Mouse (Mus musculus): ENCODE data around the gene Mief1.

Mief1 gene

GRCm38 (mm10) chr15:80233733-80234509 is at the start of gene Mief1:
TSS of gene Mief1 (plus strand) at chr15:80234018.
- peak; percentile 99 for DNase-seq

DNA sequence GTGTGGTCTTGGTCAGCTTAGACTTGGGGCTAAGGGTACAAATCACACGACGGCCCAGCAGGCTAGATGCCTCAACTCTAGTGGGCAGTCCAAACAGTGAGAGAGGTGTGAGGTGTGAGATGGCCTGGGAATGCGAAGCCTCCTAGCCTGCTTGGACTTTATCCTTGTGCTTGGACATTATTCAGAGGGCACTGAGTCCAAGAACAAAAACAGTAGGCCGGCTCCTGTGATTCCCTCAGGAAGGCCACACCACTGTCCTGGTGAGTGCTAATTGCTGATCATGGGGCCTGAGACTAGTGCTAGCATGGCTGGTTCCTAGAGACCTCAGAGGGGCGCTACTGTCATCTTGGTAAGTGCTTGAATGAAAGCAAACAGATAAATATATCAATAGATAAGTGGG is 44.9 kb upstream of the Mief1 start:
- DNase-seq: no peak

GRCm38 (mm10) chr15:80190075-80190474 is 43.7 kb upstream of the Mief1 start:
- DNase-seq: no peak

DNA sequence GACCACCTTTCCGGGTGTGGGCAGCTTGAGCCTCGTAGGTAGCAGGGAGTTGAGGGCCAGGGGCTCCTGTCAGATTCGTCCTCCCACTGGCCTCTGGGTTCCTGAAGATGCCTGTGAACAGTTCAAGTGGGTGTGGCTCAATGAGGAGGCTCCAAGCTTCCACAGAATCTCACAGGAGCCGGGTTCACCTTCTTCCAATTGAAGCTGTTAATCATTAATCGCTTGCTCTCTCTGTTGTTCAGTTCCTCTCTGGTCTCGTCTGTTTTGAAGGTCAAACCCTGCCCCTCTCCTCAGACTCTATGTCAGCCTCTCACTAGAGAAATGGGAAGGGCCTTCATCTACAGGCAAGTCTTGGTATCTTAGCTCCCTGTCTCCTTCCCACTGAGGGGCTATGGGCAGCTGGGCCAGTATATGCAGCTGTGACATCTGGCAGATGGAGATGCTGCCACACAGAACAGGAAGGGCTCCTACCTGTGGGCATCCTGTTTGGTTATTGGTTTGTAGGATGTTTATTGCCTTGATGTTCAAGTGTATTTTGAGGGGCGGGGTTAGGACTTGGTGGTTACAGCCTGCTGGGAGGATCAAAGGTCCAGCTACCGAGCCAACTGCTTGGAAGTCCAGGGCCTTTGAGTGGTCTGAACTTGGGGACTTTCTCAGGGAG is 42.1 kb upstream of the Mief1 start:
- DNase-seq: no peak

DNA sequence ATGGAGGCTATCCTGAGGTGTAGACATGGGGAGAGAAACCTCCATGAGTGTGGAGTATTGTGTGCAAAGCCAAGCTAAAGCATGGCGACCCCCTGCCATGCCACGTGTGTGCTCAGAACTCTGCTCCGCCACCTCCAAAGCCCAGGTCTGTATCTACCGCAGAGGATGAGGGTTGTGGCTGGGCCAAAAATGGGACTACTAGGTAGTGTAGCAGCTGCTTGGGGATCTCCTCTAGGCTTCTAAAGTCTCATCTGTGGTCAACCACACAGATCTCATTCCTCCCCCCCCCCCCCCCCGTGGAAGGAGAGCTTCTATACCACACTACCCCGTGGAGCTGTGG is 41.6 kb upstream of the Mief1 start:
- no peak for DNase-seq

DNA sequence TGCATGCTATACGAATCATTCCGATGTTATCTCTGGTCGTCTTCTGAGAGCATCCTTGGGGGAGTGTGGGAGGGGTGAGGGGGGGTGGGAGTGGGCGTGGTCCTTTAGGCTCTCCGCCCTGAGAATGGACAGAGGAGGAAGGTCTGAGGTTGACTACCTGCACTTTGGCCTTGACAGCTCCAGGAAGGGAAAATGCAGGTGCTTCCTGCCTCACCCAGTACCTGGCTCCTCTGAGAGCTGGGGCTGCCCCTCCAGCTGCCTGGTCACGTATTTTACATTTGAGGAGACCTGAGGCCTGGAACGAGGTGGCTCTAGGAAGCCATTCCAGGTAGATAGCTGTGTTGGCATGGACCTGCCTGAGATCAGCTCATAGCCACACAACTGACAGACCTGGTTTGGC is 41.0 kb upstream of the Mief1 start:
- DNase-seq: no peak

- no peak for DNase-seq
Measured at GRCm38 (mm10) chr15:80199556-80199955, 34.3 kb upstream of the Mief1 start.

GRCm38 (mm10) chr15:80202111-80202775 is 31.6 kb upstream of the Mief1 start:
- DNase-seq: no peak

DNA sequence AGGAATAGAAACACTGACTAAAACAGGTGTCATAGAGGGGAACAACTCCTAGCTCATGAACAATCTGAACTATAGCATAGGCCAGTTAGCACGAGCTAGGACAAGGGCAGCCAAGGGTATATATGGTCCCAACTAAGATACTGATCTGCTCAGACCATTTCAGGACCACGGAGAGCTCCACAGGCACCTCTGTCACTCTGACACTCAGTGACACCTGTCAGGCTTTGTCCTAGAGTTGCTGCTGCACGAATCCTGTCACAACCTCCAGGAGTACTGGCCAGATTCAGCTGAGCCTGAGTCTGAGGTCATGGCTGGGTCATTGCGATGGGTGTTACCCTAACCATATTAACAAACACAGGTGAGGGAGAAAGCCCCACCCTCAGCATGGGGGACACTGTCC is 30.4 kb upstream of the Mief1 start:
- peak; percentile 62 for DNase-seq

GRCm38 (mm10) chr15:80206057-80206565 is 27.7 kb upstream of the Mief1 start:
- no peak for DNase-seq

DNA sequence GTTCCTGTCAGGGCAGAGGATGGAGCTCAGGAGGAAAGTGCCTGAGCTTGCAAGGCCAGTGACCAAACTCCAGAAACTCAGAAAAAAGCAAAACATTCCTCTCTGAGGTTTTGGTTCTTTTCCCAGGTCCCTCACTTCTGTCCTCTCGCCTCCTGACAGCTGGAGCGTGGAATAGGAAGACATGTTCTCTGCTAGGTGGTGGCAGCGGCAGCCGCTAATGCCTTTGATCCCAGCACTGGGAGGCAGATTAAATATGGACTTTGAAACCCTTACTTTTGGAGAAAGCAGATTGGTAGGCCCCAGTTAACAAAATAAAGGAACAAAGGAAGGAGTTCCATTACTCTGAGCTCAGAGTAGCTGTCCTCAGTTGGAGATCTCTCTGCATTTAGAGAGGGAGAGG is 25.4 kb upstream of the Mief1 start:
- peak; percentile 16 for DNase-seq

- DNase-seq: no peak
Measured at GRCm38 (mm10) chr15:80213688-80214087, 20.1 kb upstream of the Mief1 start.

DNA sequence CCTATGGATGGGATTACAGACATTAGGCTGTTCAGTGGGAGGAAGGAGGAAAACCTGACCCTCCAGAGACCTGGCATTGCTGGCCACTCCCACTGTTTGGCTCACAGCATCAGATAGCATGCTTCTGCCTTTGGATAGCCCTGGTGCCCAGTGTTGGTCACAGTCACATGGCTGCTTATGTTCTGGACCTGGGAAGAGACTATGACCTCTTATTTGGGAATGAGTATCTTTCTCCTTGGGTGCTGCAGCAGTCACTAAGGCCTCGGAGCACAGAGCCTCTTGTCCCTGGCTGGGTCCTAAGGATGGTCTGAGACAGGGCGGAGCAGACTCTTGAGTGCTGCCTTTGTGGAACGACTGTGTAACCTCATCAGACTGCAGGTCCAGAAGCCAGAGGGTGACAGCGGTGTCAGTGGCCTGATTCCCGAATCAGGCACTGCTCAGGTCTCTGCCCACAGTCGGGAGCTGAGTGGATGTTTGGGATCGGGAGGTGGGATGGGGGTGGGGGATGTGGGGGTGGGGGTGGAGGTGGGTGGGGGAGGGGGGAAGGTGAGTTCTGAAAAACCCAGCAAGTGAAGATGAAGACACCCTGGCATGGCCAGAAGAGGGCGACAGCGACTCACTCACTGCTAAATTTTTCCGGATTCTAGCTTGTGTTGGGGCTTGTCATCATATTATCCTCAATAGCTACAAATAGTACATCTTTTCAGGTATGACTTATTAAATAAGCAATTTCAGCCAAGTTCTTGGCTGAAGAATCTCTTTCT is 17.9 kb upstream of the Mief1 start:
- peak; percentile 41 for DNase-seq

DNA sequence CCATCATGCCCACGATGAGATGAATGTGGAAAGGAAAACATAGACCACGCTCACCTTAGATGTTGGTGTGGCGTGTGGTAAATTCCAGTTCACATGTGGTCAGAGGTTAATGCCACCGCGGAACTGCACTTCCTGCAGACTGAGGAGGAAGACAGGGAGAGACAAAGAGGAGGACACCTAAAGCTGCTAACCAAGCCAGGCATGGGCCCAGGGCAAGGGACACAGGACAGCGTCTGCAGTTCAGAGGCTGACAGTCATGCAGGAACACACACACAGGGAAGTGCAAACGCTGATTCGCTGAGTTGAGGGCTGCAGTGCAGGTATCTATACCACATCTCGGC is 17.4 kb upstream of the Mief1 start:
- DNase-seq: no peak

- no peak for DNase-seq
Measured at GRCm38 (mm10) chr15:80217476-80217875, 16.3 kb upstream of the Mief1 start.

DNA sequence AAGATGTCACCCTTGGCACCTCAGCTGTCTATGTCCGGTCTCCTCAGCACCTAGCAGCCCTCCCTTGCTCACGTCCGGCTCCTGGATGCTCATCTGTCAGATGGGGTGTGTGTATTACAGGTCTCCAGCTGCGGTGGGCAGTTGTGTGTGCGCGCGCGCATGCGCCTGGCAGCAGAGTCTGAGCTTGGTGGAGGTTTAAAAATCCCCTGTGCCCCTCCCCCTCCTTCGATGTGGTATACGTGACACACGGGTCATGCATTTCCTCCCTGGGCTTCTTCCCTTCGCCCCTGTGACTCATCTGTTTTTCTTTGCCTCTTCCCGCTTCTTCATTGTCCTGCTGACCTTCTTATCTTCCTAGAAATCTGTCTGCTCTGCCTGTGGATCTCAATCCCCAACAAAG is 14.6 kb upstream of the Mief1 start:
- peak; percentile 61 for DNase-seq

- no peak for DNase-seq
Measured at GRCm38 (mm10) chr15:80219705-80220657, 13.8 kb upstream of the Mief1 start.

- no peak for DNase-seq
Measured at GRCm38 (mm10) chr15:80221031-80221430, 12.8 kb upstream of the Mief1 start.

DNA sequence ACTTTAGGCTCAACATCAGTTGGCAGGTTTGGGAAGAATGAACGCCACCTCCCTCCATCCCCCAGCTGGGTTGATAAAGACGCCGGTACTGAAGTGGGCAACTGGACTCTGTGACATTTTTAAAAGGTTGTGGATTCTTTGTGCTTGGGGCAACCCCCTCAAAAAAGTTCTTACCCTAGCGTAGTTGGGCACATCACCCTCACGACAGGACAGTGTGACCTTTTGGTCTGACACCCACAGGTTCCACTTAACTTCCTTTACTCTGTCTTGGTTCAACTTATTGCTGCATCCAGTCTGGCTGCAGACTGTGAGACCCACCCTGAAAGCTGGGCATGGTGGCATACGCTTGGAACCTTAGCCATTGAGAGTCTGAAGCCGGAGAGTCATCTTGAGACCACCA is 10.1 kb upstream of the Mief1 start:
- DNase-seq: no peak

GRCm38 (mm10) chr15:80225208-80225607 is 8.6 kb upstream of the Mief1 start:
- peak; percentile 78 for DNase-seq

DNA sequence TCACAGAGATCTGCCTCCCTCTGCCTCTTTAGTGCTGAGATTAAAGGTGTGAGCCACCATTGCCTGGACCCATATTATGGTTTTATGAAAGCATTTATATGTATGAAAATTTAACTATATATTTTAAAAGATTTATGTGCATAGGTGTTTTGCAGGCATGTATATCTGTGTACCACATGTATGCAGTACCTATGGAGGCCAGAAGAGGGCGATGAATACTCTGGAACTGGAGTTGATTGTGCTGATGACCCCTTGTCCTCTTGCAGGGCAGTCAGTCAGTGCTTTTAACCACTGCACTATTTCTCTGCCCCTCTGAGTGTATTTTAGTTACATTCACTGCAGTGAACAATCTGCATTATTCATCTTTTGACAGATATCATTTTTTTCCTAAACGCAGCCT is 8.0 kb upstream of the Mief1 start:
- peak; percentile 61 for DNase-seq

All from embryo, embryonic 11 days (tissue).